Mouse (Mus musculus) MN1 (cell line): ENCODE results near the gene Sh2d2a.
A peak's percentile ranks its signal among the peaks of the same experiment; 100 is the strongest.
"Not testable (repeated sequence)": the region's sequence is repeated elsewhere in the genome, so short reads cannot be mapped to it uniquely, and the experiment has no call there.

ENCODE experiments used
- DNase-seq: peaks from one replicate; pipeline ENCODE4 v3.0.0-alpha.2; 2016; ENCODE audit warnings: low spot score

Sh2d2a gene

GRCm38 (mm10) chr3:87846650-87847110, at the start of gene Sh2d2a:
Gene Sh2d2a (plus strand): TSS chr3:87846755.
- DNase-seq = no peak

GRCm38 (mm10) chr3:87801681-87802080, 44.9 kb upstream of the Sh2d2a start:
- peak; percentile 79 for DNase-seq

GRCm38 (mm10) chr3:87804038-87804677, 42.4 kb upstream of the Sh2d2a start:
- DNase-seq = no peak

- no peak for DNase-seq
Measured at GRCm38 (mm10) chr3:87809322-87809962, 37.1 kb upstream of the Sh2d2a start.

- no peak for DNase-seq
Measured at GRCm38 (mm10) chr3:87811297-87811696, 35.3 kb upstream of the Sh2d2a start.

GRCm38 (mm10) chr3:87812413-87812812, 34.1 kb upstream of the Sh2d2a start:
- peak; percentile 40 for DNase-seq

- peak; percentile 75 for DNase-seq
Measured at GRCm38 (mm10) chr3:87812873-87813272, 33.7 kb upstream of the Sh2d2a start.

- peak; percentile 60 for DNase-seq
Measured at GRCm38 (mm10) chr3:87816166-87816565, 30.4 kb upstream of the Sh2d2a start.

GRCm38 (mm10) chr3:87816646-87817093, 29.9 kb upstream of the Sh2d2a start:
- peak; percentile 93 for DNase-seq

GRCm38 (mm10) chr3:87818226-87818625, 28.3 kb upstream of the Sh2d2a start:
- no peak for DNase-seq

GRCm38 (mm10) chr3:87824206-87824605, 22.3 kb upstream of the Sh2d2a start, which contains the start of gene Pear1:
Gene Pear1 (minus strand): TSS chr3:87824306.
- not testable (repeated sequence) for DNase-seq

- no peak for DNase-seq
Measured at GRCm38 (mm10) chr3:87828435-87828834, 18.1 kb upstream of the Sh2d2a start.

- DNase-seq = no peak
Measured at GRCm38 (mm10) chr3:87829025-87829424, 17.5 kb upstream of the Sh2d2a start.

- DNase-seq = no peak
Measured at GRCm38 (mm10) chr3:87832109-87832859, 14.3 kb upstream of the Sh2d2a start.

GRCm38 (mm10) chr3:87833482-87833881, 13.1 kb upstream of the Sh2d2a start:
- no peak for DNase-seq

- DNase-seq = peak; percentile 88
Measured at GRCm38 (mm10) chr3:87838622-87839021, 7.9 kb upstream of the Sh2d2a start.

- no peak for DNase-seq
Measured at GRCm38 (mm10) chr3:87840858-87841257, 5.7 kb upstream of the Sh2d2a start.

- DNase-seq = no peak
Measured at GRCm38 (mm10) chr3:87844981-87845380, 1.6 kb upstream of the Sh2d2a start.

GRCm38 (mm10) chr3:87846186-87846585, 369 bp upstream of the Sh2d2a start:
- no peak for DNase-seq

- DNase-seq = no peak
Measured at GRCm38 (mm10) chr3:87847680-87848079, 1.1 kb downstream of the Sh2d2a start.

- DNase-seq = no peak
Measured at GRCm38 (mm10) chr3:87849117-87849516, 2.6 kb downstream of the Sh2d2a start.

GRCm38 (mm10) chr3:87854795-87855568, 8.4 kb downstream of the Sh2d2a start:
- DNase-seq = peak; percentile 34
